Mouse (Mus musculus) urinary bladder, postnatal 14 days (tissue): ENCODE data around the gene Nuak1.

Source experiments
- DNase-seq: peaks from one replicate; pipeline ENCODE4 v3.0.0; 2021; ENCODE audit warnings: low spot score

Nuak1 gene

DNA sequence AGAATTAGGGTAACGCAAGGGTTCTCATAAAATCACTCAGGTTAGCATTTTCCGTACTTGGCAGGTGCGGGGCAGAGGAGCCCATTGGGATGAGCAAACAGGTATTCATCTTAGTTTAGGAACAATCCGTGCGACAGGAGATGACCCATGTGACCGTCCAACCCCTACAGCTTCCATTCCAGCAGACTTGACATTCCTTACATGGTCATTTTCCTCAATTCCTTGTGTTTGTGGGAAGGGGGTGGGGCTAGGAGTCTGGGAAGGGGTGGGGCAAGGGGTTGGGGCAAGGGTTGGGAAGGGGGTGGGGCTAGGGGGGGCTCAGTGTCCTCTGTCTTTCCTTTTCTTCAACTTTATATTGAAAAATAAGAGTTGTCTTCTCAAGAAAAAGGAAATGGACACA is 6.3 kb upstream of the Nuak1 start:
- no peak for DNase-seq

DNA sequence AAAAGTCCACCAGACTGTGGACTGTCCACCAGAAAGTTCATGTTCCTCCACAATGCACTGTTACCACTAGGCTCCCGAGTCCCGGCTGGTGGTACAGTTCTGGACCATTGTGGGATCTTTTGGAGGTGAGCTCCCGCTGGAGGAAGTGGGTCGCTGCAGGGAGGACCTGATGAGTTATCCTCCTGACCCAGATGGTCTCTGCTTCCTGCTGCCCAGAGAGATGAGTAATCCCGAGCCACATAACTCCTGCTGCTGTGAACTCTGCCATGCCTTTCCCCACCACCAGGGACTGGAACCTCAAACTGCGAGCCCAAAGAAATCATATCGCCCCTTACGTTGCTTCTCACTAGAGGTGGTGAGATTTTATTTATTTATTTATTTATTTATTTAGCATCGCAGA is 4.0 kb upstream of the Nuak1 start:
- no peak for DNase-seq

DNA sequence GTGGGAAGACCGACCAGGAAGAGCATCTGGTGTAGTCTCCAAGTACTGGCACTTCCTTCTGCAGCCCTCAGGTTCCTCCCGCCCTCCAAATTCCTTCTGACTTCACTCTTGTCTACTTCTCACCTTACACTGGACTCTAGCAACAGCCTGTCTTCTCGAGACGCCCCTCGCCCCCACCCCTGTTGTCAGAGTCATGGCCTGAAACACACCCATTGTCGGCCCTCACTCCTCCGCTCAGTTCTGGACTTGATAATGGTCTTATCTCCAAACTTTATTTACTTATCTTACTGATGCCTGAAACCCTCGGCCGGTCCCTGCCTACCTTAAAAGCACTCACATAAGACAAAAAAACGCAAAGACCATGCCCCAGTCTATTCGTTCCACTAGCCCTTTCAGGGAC is 1.4 kb upstream of the Nuak1 start:
- peak; percentile 25 for DNase-seq

DNA sequence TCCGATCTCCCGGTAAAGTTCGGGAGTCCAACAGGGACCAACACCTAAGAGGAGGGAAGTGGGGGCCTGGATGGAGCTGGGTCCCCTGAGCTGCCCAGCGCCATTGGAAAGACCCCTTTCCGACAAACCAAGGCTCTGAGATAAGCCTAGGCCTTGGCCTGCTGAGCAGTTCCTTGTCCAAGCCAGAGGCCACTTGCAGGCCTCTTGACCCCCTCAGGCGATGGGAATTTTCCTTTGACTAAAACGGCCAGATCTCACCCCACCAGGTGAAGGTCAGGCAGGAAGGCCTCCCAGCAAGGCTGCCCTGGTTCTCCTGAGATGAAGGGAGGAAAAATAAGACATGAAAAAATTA is 1.0 kb upstream of the Nuak1 start:
- no peak for DNase-seq

DNA sequence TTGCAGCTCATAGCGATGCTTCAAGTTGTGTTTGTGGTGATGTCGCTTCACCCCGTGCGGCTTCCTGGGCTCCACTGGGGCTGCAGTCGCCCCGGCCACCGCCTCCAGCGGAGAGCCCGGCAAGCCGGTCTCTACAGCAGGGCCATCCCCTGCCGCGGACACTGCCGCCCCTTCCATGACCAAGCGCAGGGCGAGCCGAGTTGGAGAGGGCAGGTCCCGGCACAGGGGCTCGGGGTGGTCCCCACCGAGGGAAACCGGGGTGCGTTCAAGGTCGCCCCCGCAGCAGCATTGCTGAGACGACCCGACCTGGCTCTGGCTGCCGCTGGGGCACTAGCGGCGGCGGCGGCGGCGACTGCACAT is 236 bp downstream of the Nuak1 start:
- DNase-seq: no peak

DNA sequence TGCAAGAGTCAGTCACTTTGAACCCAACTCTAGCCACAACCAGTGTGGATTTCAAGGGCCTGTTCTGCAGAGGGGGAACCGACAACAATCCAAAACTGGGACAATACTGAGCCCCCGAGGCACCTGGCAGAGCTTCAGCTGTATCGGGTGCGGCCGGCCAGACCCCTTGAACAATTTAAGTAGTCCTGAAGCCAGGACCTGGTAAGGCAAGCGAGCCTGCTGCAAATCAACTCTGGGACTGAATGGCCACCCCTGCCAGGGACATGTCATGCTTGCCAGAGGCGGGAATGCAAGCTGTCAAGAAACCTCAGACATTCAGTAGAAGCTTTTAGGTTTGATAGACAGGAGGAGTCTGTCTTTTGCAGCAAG is 1.2 kb downstream of the Nuak1 start:
- DNase-seq: no peak

DNA sequence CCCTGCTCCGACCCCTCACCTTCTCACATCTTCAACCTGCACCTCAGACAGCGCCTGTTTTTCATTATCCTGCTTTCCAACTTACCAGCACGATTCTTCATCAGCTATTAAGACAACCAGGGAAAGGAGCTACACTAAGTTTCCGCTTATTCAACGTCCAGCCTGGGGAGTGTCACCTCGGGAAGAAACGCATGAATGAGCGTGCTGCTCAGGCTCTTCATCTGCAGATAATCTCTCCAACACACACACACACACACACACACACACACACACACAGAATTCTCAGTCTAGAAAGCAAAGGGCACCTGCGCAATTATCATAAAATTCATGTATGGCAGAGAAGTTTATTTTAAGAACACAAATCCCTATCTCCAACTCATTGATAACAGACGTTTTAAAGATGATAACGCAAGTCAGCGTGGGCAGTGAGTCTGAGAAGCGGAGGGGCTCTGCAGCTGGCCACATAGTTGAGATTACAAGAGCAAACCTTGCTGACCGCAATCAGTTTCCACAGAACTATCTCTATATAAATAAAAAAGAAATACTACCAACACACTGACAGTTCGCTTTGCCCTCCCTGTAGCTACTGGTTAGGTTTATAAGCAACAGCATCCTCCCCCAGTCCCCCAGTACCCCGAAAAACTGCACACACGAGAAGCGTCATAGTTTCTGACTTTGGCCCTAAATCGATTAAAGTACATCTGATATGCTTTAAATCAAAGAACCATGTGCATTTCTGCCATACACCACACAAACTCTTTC is 1.8 kb downstream of the Nuak1 start:
- DNase-seq: no peak

DNA sequence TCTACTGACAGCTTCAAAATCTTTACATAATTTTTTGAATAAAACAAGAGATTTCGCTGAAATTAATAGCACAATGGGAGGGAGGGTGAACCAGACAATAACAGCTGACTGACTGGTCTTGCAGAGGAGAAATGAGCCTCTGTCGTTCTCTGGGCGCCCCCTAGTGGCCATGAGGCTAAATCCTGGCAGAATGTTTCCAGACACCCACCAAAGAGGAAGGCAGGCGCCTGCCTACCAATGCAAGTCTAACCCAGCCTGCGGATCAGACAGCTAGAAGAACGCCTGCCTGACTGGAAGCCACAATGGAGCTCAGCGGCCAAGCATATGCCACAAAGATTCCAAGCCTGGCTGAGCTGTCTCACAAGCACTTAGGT is 2.4 kb downstream of the Nuak1 start:
- DNase-seq: peak; percentile 96

DNA sequence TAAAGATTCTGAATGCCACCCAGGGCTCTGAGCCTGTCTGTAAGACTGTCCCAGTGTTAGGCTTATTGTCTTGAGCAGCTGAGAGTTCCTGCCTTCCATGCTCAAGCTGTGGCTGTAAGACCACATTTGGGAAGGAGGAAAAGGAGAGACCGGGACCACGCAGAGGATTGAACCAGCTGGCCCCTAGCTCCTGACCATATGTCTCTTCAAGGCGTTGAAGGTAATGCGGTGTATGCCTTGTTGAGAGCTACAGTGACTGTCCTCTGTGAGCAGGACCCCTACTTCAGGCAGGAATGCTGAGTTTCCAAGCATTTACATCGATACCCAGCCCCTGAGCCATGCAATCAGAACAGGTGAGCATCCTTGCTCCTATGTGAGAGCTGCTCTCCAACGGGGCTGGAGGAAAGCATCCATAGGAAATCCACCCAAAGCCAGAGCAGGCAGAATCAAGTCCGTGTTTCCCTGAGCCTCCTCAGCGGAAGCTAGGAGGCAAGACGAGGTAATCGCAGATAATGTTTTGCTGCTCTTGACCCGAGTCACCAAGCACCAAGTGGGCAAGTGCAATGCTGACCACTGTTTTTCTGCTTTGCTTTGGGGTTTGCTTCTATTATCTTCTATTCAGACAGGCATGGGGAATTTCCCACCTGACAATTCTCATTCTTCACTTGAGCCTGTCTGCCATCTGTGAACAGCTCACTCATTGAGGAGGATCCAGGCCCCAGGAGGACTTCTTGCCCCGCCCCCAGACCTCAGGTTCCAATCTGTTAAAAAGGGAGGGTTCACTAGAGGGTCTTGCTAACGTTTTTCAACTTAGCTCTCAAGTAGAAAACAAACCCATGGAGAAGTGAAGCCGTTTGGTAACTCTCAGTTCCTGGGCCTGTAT is 3.0 kb downstream of the Nuak1 start:
- DNase-seq: no peak

DNA sequence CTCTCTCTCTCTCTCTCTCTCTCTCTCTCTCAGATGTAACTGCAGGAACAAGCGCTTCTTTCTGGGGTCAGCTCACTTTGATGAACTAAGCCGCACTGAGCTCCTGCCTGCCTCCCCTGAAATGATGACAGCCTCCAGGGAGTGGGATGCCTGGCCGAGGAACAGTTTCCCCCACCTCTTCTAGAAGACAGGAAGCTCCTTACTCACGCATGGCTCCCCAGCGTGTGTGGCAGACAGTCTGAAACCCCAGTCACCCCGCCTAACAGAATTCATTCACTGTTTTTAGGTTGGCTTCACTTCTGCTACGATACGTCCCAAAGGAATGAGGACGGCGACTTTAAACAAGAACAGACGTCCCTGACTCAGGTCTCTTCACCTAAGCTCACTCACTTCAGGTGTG is 4.5 kb downstream of the Nuak1 start:
- DNase-seq: no peak

DNA sequence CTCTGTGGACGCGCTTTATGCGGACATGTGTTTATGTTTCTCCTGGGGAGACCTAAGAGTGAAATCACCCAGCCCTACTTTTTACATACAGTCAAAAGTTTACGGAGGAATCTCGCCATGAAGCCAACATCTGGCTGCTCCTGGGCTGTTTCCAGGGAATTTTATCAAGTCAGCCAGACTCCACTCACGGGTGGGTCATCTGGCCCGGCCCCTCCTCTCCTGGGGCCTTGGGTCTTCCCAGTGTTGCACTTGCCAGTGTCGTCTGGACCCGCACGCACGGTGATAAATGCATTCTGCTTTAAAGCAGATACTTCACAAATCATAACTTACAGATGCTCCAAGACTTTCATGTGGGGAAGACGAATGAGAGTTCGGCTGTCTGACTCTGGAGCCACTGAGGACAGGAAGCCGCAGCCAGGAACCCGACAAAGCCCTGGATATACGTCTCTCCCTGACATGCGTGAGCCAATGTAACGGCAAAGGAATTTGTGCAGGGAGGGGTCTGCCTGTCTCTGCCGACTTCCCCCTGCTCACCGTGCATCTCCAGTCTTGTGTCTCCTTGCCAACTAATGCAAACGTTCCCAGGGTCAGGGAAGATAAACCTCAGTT is 7.1 kb downstream of the Nuak1 start:
- DNase-seq: no peak

DNA sequence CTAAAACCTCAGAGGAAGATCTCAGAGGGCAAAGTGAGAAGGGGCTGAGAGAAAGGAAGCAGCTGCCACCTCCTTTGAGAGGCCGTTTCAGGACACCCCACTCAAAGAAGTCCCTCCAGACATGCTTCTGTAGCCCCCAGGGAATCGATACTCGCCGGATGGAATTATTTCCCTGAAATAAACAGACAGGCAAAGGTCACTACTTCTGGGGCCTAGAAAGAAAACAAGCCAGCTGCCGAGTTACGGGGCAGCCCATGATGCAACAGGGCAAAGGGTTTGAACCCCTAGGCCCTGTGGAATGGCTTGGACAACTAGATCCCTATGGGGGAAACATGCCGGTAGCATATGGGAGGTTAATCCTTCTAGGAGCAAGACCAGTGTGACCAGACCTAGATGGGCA is 16.0 kb downstream of the Nuak1 start:
- no peak for DNase-seq

DNA sequence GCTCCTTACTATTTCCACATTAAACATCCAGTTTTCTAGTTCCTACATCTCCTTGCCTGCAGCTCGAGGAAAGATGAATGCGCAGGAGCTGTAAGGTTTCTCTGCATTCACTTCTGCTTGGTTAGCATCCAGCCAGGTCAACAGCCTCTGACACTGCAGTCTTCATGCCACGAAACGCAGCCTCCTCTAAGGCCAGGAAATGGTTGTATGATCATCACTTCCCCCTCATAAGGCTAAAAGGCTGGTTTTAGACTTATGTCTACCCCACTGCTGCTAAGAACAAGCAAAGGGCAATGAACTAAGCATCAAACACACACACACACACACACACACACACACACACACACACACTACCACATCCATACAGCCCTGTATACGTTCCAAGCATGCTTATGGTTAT is 16.5 kb downstream of the Nuak1 start:
- DNase-seq: no peak

DNA sequence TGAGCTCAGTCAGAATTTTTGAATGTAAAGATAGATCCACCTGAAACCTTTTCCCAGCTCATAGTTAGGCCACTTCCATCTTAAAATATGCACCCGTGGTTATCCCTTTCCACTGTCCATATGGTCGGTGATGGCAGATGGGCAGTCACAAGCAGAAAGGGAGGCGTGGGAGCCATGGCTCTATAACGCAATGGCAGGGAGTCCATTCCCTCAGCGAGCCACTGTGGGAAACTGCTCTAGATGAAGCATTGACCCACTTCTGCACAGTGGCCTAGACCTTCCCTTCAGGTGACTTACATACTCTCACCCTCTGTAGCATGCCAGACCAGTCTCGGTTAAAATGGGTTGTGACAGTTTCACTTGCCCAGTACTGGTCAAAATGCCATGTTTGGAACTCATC is 19.8 kb downstream of the Nuak1 start:
- no peak for DNase-seq

DNA sequence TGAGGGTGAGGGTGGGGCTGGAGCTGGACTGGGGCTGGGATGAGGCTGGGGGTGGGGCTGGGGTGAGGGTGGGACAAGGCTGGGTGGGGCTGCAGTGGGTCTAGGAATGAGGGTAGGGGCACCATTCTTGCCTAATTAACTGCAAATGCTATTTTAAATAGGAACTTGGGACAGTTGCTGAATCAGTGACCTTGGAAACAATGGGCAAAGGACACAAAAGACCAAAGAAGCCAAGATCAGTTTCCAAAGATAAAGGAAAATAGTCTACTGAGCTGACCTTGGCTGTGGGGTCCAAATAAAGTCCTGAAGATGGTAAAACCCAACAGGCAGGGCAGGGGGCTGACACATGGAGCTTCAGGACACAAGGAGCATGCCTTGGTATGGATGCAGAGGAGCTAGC is 22.0 kb downstream of the Nuak1 start:
- DNase-seq: no peak

DNA sequence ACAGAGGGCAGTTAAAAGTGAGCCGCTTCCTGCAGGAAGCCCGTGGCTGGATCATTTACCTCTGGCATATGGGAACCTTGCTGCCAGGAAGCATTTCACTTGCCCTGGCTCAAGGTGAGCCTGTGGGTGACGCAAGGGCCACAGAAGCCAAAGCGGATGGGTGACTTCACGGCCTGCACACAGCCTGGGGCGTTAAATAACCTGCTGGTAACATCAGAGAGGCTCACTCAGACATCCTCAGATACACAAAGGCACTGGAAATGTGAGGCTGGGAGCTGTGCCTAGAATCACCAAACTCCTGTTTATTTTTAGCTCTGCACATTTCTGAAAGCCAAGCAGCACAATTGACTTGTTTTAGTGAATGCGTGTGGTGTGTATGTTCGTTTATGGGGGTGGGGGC is 23.6 kb downstream of the Nuak1 start:
- DNase-seq: no peak

DNA sequence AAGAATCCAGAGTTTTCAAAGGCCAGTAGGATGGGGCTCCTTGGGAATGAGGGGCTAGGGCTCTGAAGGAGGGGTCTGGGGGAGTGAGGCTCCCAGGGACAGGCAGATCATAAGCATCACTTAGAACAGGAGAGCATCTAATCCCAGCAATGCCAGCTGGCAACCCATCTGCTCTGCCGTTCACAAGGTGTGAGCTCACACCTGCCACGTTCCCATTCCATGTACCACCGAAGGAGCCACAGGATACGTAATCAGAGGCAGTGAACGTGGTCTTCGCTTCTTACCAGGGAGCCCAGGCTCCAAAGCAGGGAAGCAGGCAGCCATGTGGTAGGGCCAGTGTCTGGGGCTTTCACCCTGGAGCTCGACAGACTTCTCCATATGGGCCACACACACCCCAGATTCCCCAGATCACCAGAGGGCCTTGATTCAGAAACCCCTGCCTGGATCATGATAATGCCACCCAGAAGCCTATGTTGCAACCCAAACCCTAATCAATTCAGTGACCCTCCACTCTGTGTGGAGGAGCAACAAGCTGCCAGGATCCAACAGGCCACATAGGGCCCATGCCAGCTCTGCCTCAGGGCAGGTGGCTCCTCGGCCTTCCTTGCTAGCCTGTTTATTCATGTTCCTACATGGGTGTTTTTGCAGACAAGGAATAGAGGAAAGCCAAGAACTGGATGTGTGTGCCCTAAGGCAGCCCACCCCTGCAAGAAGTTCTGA is 25.3 kb downstream of the Nuak1 start:
- DNase-seq: no peak

DNA sequence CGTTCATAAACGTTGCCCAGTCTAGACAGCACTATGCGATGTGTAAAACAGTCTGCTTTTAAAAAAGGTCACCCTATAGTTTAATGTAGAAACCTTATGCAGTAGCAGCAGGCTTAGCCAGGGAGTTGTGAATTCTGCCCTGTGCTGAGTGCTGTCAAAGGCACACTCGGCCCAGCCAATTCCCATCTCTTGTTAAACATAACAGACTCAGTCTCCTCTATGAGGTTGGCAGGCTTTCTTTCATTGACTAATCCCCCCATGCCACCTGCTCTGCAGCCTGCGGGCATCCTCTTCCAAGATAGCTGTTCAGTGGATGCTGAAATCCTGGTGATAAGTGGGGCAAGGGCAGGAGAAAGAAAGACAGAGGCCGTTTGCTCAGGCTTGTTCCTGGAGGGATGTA is 27.1 kb downstream of the Nuak1 start:
- no peak for DNase-seq

DNA sequence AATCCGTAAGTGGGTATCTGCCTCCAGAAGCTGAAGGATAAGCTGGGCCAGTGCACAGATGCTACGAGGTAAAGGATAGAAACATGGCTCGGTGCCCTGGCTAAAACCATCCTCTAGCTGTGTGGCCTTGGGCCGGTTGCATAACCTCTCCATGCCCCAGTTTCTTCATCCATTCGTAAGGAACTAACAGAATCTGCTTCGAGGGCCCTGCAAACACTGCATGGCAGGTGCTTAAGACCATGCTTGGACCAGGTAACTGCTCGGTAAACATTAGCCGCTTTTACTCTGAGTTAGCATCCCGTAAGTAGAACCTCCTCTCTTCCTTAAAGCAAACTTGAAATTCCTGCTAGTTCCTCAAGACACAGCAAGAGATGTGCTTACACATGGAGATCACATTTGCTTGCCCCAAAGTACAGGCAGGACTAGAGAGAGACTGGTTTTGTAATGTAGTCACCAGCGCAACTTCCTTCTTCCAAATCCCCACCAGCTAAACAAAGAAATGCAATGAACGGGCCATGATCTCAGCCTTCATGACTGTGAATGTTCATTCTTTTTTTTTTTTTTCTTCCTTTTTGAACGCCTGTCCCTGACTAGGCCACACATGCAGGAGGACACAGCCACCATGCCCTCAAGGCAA is 28.0 kb downstream of the Nuak1 start:
- DNase-seq: no peak

DNA sequence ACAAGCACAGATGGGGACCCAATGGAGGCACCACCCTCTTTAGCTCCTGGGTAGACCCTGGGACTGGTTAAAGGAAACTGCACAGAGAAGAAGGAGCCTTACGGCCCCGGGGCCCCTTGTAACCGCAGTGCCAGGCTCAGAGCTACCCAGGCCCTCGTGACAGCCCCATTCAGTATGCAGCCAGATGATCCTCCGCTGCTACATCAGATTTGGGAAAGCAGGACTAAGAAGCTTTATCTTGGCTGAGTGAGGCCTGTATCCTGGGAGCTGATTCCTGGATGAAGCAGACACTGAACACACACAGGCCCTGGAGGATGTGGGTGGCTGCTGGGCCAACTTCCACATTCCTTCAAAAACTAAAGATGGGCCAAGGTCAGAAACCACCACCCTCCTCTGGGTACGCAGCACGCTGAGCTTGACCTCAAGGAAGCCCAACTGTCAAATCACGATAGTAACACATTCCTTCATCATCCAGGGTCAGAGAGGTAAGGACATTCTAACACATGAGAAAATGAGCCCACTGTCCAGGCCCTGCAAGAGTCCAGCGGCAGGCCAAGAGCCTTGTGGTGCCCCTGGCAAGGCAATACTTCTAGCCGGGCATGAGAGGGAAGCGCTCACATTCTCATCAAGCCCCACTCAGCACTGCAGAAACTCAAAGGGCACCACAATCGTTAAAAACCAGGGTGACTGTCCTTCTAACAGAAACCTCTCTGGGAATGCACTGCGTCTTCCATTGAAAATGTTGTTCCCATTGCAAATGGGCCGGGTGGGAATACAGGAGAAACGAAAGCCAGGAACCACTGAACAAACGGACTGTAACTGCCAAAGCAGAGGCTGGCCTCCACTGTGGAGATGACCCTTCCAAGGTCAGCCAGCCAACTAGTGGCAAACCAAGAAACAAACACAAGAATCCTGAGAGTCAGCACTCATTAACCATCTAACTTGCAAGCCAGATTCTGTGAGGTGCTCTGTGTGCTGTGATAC is 29.0 kb downstream of the Nuak1 start:
- no peak for DNase-seq
